Comparison of ENCODE assay signal across 16 mouse cellular contexts in genomic region chr10:60726896-60727295, GRCm38 (mm10).
"Had no signal": no experiment of that assay in that cellular context is flagged by ENCODE, and none has a peak within 500 bp of the region (broad histone marks: within the 10 kb centered on the region; RNA-seq: fewer than 3 reads in every experiment).

No protein-coding gene starts in this region.

- H3K4me3 ChIP-seq: megakaryocyte, embryonic 14.5 days; midbrain, embryonic 13.5 days; midbrain, embryonic 15.5 days; neural tube, embryonic 12.5 days had no signal

- H3K27me3 ChIP-seq: megakaryocyte, embryonic 14.5 days; midbrain, embryonic 15.5 days; neural tube, embryonic 12.5 days had no signal

- H3K36me3 ChIP-seq: midbrain, embryonic 15.5 days had no signal

- H3K4me1 ChIP-seq: neural tube, embryonic 12.5 days had no signal

- H3K4me2 ChIP-seq: lung, embryonic 14.5 days; midbrain, embryonic 11.5 days; midbrain, embryonic 13.5 days; midbrain, embryonic 15.5 days; neural tube, embryonic 12.5 days had no signal

- H3K9ac ChIP-seq: lung, embryonic 14.5 days; midbrain, embryonic 13.5 days; midbrain, embryonic 15.5 days; neural tube, embryonic 12.5 days had no signal

- ATAC-seq: midbrain, embryonic 13.5 days; midbrain, embryonic 15.5 days had no signal

- H3K9me3 ChIP-seq: megakaryocyte, embryonic 14.5 days; midbrain, embryonic 13.5 days; midbrain, embryonic 15.5 days; neural tube, embryonic 12.5 days had no signal

- H3K27ac ChIP-seq: macrophage; midbrain, embryonic 13.5 days; midbrain, embryonic 15.5 days; neural tube, embryonic 12.5 days had no signal

- DNase-seq: lung, adult 18-20 months; lung, embryonic 14.5 days; lung, postnatal 10 days; lung, postnatal 36 days; right cerebral cortex, postnatal 14 days; right cerebral cortex, postnatal 4 days; spleen, adult 18-20 months; thymus, adult 18-20 months; thymus, postnatal 14 days; thymus, postnatal 36 days had no signal
